Mouse (Mus musculus): ENCODE results near the gene Wdr35. TPM values are rescaled to one million over a fixed set of nuclear protein-coding genes. Genes with fewer than 3 reads are reported as not detected.

Gene Wdr35
- total RNA-seq (2023; ENCODE audit: inconsistent age): 1.5 to 2.7 TPM (median 2.4 TPM) in 4 replicates

GRCm38 (mm10) chr12:8973820-8974465, at the start of gene Wdr35:
TSS of gene Wdr35 (plus strand) at chr12:8973892.

GRCm38 (mm10) chr12:8947714-8948464, 25.8 kb upstream of the Wdr35 start, which contains the start of gene Matn3:
TSS of gene Matn3 (plus strand) at chr12:8947929.

GRCm38 (mm10) chr12:9029888-9030723, 56.4 kb downstream of the Wdr35 start, which contains the start of gene Ttc32:
TSS of gene Ttc32 (plus strand) at chr12:9029997.

Other genes starting within 250 kb of the Wdr35 start
- 15.1 to 23.6 TPM (median 17.1 TPM) in 4 replicates for gene Sdc1, start 202.6 kb upstream of the Wdr35 start, total RNA-seq (2023; ENCODE audit: inconsistent age)
- 94.7 to 103 TPM (median 98.6 TPM) in 4 replicates for gene Laptm4a, start 52.2 kb upstream of the Wdr35 start, total RNA-seq (2023; ENCODE audit: inconsistent age)
- not detected in 4 replicates for gene Matn3, start 26.0 kb upstream of the Wdr35 start, total RNA-seq (2023; ENCODE audit: inconsistent age)
- 16.9 to 19.3 TPM (median 17.8 TPM) in 4 replicates for gene Ttc32, start 56.1 kb downstream of the Wdr35 start, total RNA-seq (2023; ENCODE audit: inconsistent age)

Data from B cell, adult (primary cell).